8 mouse cellular contexts compared by ENCODE assay signal in genomic region chr6:30958736-30959540, GRCm38 (mm10). TPM values are rescaled to one million over a fixed set of nuclear protein-coding genes. Genes with fewer than 3 reads are reported as not detected.
DNase-seq lines count a peak whose midpoint lies in the region; ATAC-seq and TF ChIP-seq lines count a peak whose summit lies in the region.

Klf14 (minus strand) TSS chr6:30959078.

- H3K9ac ChIP-seq in lung, embryonic 15.5 days: peak within 1 kb of the TSS; percentile 14; the same call in 1 of the 2 replicates
- H3K9ac ChIP-seq in embryonic facial prominence, embryonic 12.5 days: peak within 1 kb of the TSS; percentile 24; the same call in 1 of the 2 replicates
- no peak within 1 kb of the TSS for H3K9ac ChIP-seq in heart, postnatal 0 days (replicated peaks; ENCODE audit: low read depth, low read length)
- peak within 1 kb of the TSS; percentile 55 for H3K9ac ChIP-seq in limb, embryonic 14.5 days (ENCODE audit: low read depth, low read length, severe bottlenecking)
- H3K9ac ChIP-seq in neural tube, embryonic 14.5 days (replicated peaks; ENCODE audit: low read depth, low read length): no peak within 1 kb of the TSS

- TF ChIP-seq EP300 in heart, postnatal 0 days (IDR thresholded peaks at IDR 0.05; ENCODE audit: low read depth): no peak

- TF ChIP-seq CTCF in heart, postnatal 0 days (IDR thresholded peaks at IDR 0.05; ENCODE audit: low read depth): no peak

- H3K36me3 ChIP-seq in lung, embryonic 15.5 days: peaks cover 5% of the 10 kb centered on the region; the same call in 1 of the 2 replicates
- H3K36me3 ChIP-seq in embryonic facial prominence, embryonic 12.5 days: peaks cover 7% of the 10 kb centered on the region; the same call in 1 of the 2 replicates
- H3K36me3 ChIP-seq in heart, postnatal 0 days (replicated peaks; ENCODE audit: control insufficient read depth, insufficient read depth, low read length): no peaks in the 10 kb centered on the region
- H3K36me3 ChIP-seq in limb, embryonic 14.5 days (ENCODE audit: control insufficient read depth, insufficient read depth, low read length): no peaks in the 10 kb centered on the region
- no peaks in the 10 kb centered on the region for H3K36me3 ChIP-seq in neural tube, embryonic 14.5 days (ENCODE audit: control insufficient read depth, insufficient read depth, low read length)

- no peak within 1 kb of the TSS for H3K27ac ChIP-seq in lung, embryonic 15.5 days
- peak within 1 kb of the TSS; percentile 41; the same call in 1 of the 2 replicates for H3K27ac ChIP-seq in embryonic facial prominence, embryonic 12.5 days
- H3K27ac ChIP-seq in heart, postnatal 0 days (ENCODE audit: low read depth): no peak within 1 kb of the TSS
- H3K27ac ChIP-seq in limb, embryonic 14.5 days (replicated peaks; ENCODE audit: low read depth, low read length): peak within 1 kb of the TSS; percentile 58; the same call in 1 of the 2 replicates
- no peak within 1 kb of the TSS for H3K27ac ChIP-seq in neural tube, embryonic 14.5 days (ENCODE audit: low read depth, low read length)

- peak within 1 kb of the TSS; percentile 54 for H3K4me3 ChIP-seq in lung, embryonic 15.5 days
- peak within 1 kb of the TSS; percentile 50 for H3K4me3 ChIP-seq in embryonic facial prominence, embryonic 12.5 days
- peak within 1 kb of the TSS; percentile 55 for H3K4me3 ChIP-seq in heart, postnatal 0 days (ENCODE audit: low read depth, low read length)
- peak within 1 kb of the TSS; percentile 59 for H3K4me3 ChIP-seq in limb, embryonic 14.5 days (replicated peaks; ENCODE audit: low read length)
- H3K4me3 ChIP-seq in neural tube, embryonic 14.5 days (ENCODE audit: low read depth, low read length): peak within 1 kb of the TSS; percentile 37

- H3K9me3 ChIP-seq in lung, embryonic 15.5 days: peaks cover 27% of the 10 kb centered on the region
- peaks cover 26% of the 10 kb centered on the region for H3K9me3 ChIP-seq in embryonic facial prominence, embryonic 12.5 days
- peaks cover 24% of the 10 kb centered on the region for H3K9me3 ChIP-seq in heart, postnatal 0 days (replicated peaks; ENCODE audit: control insufficient read depth, low read length)
- H3K9me3 ChIP-seq in limb, embryonic 14.5 days (ENCODE audit: control insufficient read depth, low read length): peaks cover 35% of the 10 kb centered on the region
- H3K9me3 ChIP-seq in neural tube, embryonic 14.5 days (ENCODE audit: control insufficient read depth, low read length): peaks cover 24% of the 10 kb centered on the region

- H3K27me3 ChIP-seq in lung, embryonic 15.5 days: peaks cover 57% of the 10 kb centered on the region
- H3K27me3 ChIP-seq in embryonic facial prominence, embryonic 12.5 days: peaks cover 44% of the 10 kb centered on the region
- H3K27me3 ChIP-seq in heart, postnatal 0 days (ENCODE audit: control insufficient read depth, insufficient read depth, low read length): peaks cover 48% of the 10 kb centered on the region
- peaks cover 27% of the 10 kb centered on the region for H3K27me3 ChIP-seq in limb, embryonic 14.5 days (ENCODE audit: control insufficient read depth, insufficient read depth, low read length)
- peaks cover 49% of the 10 kb centered on the region for H3K27me3 ChIP-seq in neural tube, embryonic 14.5 days (ENCODE audit: control insufficient read depth, insufficient read depth, low read length)

- under 1% methylated on average over 63 of the region's 75 CpGs for WGBS in lung, embryonic 15.5 days
- WGBS in embryonic facial prominence, embryonic 12.5 days: 1% methylated on average over 65 of the region's 75 CpGs
- WGBS in heart, postnatal 0 days: under 1% methylated on average over 75 of the region's 75 CpGs
- WGBS in limb, embryonic 14.5 days: 2% methylated on average over 50 of the region's 75 CpGs
- under 1% methylated on average over 65 of the region's 75 CpGs for WGBS in neural tube, embryonic 14.5 days

- H3K4me1 ChIP-seq in lung, embryonic 15.5 days: 0 out of 2 replicates have a peak, but pooled peaks cover 7% of the 10 kb centered on the region
- no peaks in the 10 kb centered on the region for H3K4me1 ChIP-seq in embryonic facial prominence, embryonic 12.5 days
- no peaks in the 10 kb centered on the region for H3K4me1 ChIP-seq in heart, postnatal 0 days (ENCODE audit: control insufficient read depth, insufficient read depth)
- H3K4me1 ChIP-seq in limb, embryonic 14.5 days (ENCODE audit: control insufficient read depth, insufficient read depth, low read length): no peaks in the 10 kb centered on the region
- H3K4me1 ChIP-seq in neural tube, embryonic 14.5 days (ENCODE audit: control insufficient read depth, insufficient read depth, low read length): no peaks in the 10 kb centered on the region

- peak within 1 kb of the TSS; percentile 91 for H3K4me2 ChIP-seq in lung, embryonic 15.5 days
- peak within 1 kb of the TSS; percentile 64 for H3K4me2 ChIP-seq in embryonic facial prominence, embryonic 12.5 days (replicated peaks)
- peak within 1 kb of the TSS; percentile 66 for H3K4me2 ChIP-seq in heart, postnatal 0 days (ENCODE audit: low read depth, low read length)
- peak within 1 kb of the TSS; percentile 62 for H3K4me2 ChIP-seq in limb, embryonic 14.5 days (replicated peaks; ENCODE audit: low read depth, low read length, severe bottlenecking)
- H3K4me2 ChIP-seq in neural tube, embryonic 14.5 days (ENCODE audit: low read depth, low read length): peak within 1 kb of the TSS; percentile 53

- ATAC-seq in lung, embryonic 15.5 days (ENCODE audit: borderline replicate concordance, extremely low read depth, low FRiP score, low TSS enrichment): peak; percentile 42; the same call in 1 of the 2 replicates
- no peak for ATAC-seq in embryonic facial prominence, embryonic 12.5 days (ENCODE audit: insufficient number of reproducible peaks, insufficient read depth, low FRiP score, low TSS enrichment)
- peak; percentile 87 for ATAC-seq in heart, postnatal 0 days (ENCODE audit: insufficient read depth, low read depth)
- ATAC-seq in limb, embryonic 14.5 days (ENCODE audit: low FRiP score, low read depth): peak; percentile 55
- no peak for ATAC-seq in neural tube, embryonic 14.5 days (ENCODE audit: low read depth)

- TF ChIP-seq POLR2A in limb, embryonic 14.5 days (IDR thresholded peaks at IDR 0.05; ENCODE audit: borderline replicate concordance, extremely low read depth, insufficient read depth, insufficient read length): no peak

- no peak for DNase-seq in lung, adult 18-20 months
- DNase-seq in heart, postnatal 0 days (ENCODE audit: low spot score): peak; percentile 52
- peak; percentile 75 for DNase-seq in limb, embryonic 14.5 days (ENCODE audit: low spot score)
- no peak for DNase-seq in left cerebral cortex, adult 9 months (ENCODE audit: low spot score in 2 of 2)
- no peak for DNase-seq in c-Kit-positive CD71-positive TER-119-positive erythroid progenitor cells, embryonic 14.5 days (ENCODE audit: low spot score)

RNA-seq across cellular contexts. Expression of gene Klf14, which starts in this region (rescaled TPM):
- polyA plus RNA-seq in lung, embryonic 15.5 days (2015; fragmentation: Nextera tagmentation; extraction: Ambion mirVana): 1.4 TPM in 2 replicates
- polyA plus RNA-seq in embryonic facial prominence, embryonic 12.5 days (2016; fragmentation: Nextera tagmentation; extraction: Ambion mirVana): 4.6 and 4.8 TPM in 2 replicates
- total RNA-seq in heart, postnatal 0 days (2014; rRNA removed; ENCODE audit: low replicate concordance): 0.04 and 0.73 TPM in 2 replicates
- 1.0 and 1.4 TPM in 2 replicates for polyA plus RNA-seq in heart, postnatal 0 days (2015; fragmentation: Nextera tagmentation; extraction: Ambion mirVana)
- 7.5 and 9.6 TPM in 2 replicates for polyA plus RNA-seq in limb, embryonic 14.5 days (2012; rRNA removed)
- 11.0 and 12.8 TPM in 2 replicates for polyA plus RNA-seq in limb, embryonic 14.5 days (2014; fragmentation: Nextera tagmentation; extraction: Ambion mirVana)
- polyA plus RNA-seq in neural tube, embryonic 14.5 days (2014; fragmentation: Nextera tagmentation; extraction: Ambion mirVana): 0.22 and 0.25 TPM in 2 replicates

Comparison
In these comparisons a context has a peak if more than half of its experiments do, and no peak if none do; other contexts are left out.
1. ATAC-seq: peak in lung, embryonic 15.5 days (single experiment), heart, postnatal 0 days (single experiment) and limb, embryonic 14.5 days (single experiment); none in embryonic facial prominence, embryonic 12.5 days (single experiment) and neural tube, embryonic 14.5 days (single experiment).
2. H3K27ac ChIP-seq: peak in embryonic facial prominence, embryonic 12.5 days (single experiment) and limb, embryonic 14.5 days (single experiment); none in lung, embryonic 15.5 days (single experiment), heart, postnatal 0 days (single experiment) and neural tube, embryonic 14.5 days (single experiment).
3. H3K9ac ChIP-seq: peak in lung, embryonic 15.5 days (single experiment), embryonic facial prominence, embryonic 12.5 days (single experiment) and limb, embryonic 14.5 days (single experiment); none in heart, postnatal 0 days (single experiment) and neural tube, embryonic 14.5 days (single experiment).
4. DNase-seq: peak in heart, postnatal 0 days (single experiment) and limb, embryonic 14.5 days (single experiment); none in lung, adult 18-20 months (0 of 2), left cerebral cortex, adult 9 months (0 of 2) and c-Kit-positive CD71-positive TER-119-positive erythroid progenitor cells, embryonic 14.5 days (single experiment).
5. Peak in every context shown above with its lines, with median percentiles within 50 percentile points of each other: H3K4me2 ChIP-seq and H3K4me3 ChIP-seq.